Mouse (Mus musculus) midbrain, embryonic 13.5 days (tissue): ENCODE results near the gene Ube2m. TPM values are rescaled to one million over a fixed set of nuclear protein-coding genes. Genes with fewer than 3 reads are reported as not detected.
A peak's percentile ranks its signal among the peaks of the same experiment; 100 is the strongest.

Experiments used
- ATAC-seq: fragments of 200-750 bp; cut with Nextera tagmentation; 2 replicates; pipeline ENCODE4 v1.8.0; 2017; ENCODE audit warnings: mild to moderate bottlenecking, moderate TSS enrichment, moderate library complexity
- H3K27ac ChIP-seq: fragments of 300-500 bp; sonication (generic); 2 replicates; pipeline ENCODE4 v1.5.1; 2015; ENCODE audit warnings: inconsistent platforms, mild to moderate bottlenecking, moderate library complexity
- H3K27me3 ChIP-seq: fragments of 300-500 bp; sonication (generic); 2 replicates; pipeline ENCODE4 v1.6.1; 2015; ENCODE audit warnings: mild to moderate bottlenecking, inconsistent platforms
- H3K36me3 ChIP-seq: fragments of 300-500 bp; sonication (generic); 2 replicates; pipeline ENCODE4 v1.6.1; 2015; ENCODE audit warnings: mild to moderate bottlenecking, inconsistent platforms
- H3K4me1 ChIP-seq: fragments of 300-500 bp; sonication (generic); replicated peaks from 2 replicates; pipeline ENCODE4 v1.6.1; 2015; ENCODE audit warnings: inconsistent platforms
- H3K4me2 ChIP-seq: fragments of 300-500 bp; sonication (generic); replicated peaks from 2 replicates; pipeline ENCODE4 v1.6.1; 2015; ENCODE audit warnings: moderate library complexity, mild to moderate bottlenecking, inconsistent platforms
- H3K4me3 ChIP-seq: fragments of 300-500 bp; sonication (generic); replicated peaks from 2 replicates; pipeline ENCODE4 v1.5.1; 2015; ENCODE audit warnings: mild to moderate bottlenecking, inconsistent platforms
- H3K9ac ChIP-seq: fragments of 300-500 bp; sonication (generic); replicated peaks from 2 replicates; pipeline ENCODE4 v1.6.1; 2015; ENCODE audit warnings: mild to moderate bottlenecking, inconsistent platforms
- H3K9me3 ChIP-seq: fragments of 300-500 bp; sonication (generic); 2 replicates; pipeline ENCODE4 v1.6.1; 2016; ENCODE audit warnings: mild to moderate bottlenecking, inconsistent platforms
- WGBS: fragments of 180-500 bp; shearing (Covaris S2); methylation state at CpG from one replicate; pipeline ENCODE4 v1.1.7; 2015; 5-methylcytosine and 5-hydroxymethylcytosine counted together
- polyA plus RNA-seq: library from polyadenylated mRNA; unstranded; fragments of >200 nt; fragmentation: Nextera tagmentation; extraction: Ambion mirVana; gene quantifications from 2 replicates; pipeline ENCODE4 v1.2.1, GENCODE M21; 2015

Ube2m gene
- polyA plus RNA-seq, 1 experiment from 2014 or later: 91.6 TPM

GRCm38 (mm10) chr7:13043445-13044253 lies 5.6 kb upstream of the Ube2m start:
- no peaks in the 10 kb centered on the region for H3K36me3 ChIP-seq
- H3K4me3 ChIP-seq: peak overlapping the region; percentile 51
- H3K9ac ChIP-seq: peak overlapping the region; percentile 83
- H3K27me3 ChIP-seq: peaks cover 51% of the 10 kb centered on the region
- no peaks in the 10 kb centered on the region for H3K9me3 ChIP-seq
- peak overlapping the region; percentile 91 for H3K4me2 ChIP-seq
- peak; percentile 65 for ATAC-seq
- WGBS: 4% methylated on average over 88 of the region's 88 CpGs
- H3K27ac ChIP-seq: peak overlapping the region; percentile 68
- peaks cover 26% of the 10 kb centered on the region for H3K4me1 ChIP-seq

- Histone ChIP-seq H3K9ac (peak overlapping the region; percentile 83), H3K27me3 (peaks cover 51% of the 10 kb centered on the region), H3K9me3 (no peaks in the 10 kb centered on the region), H3K36me3 (no peaks in the 10 kb centered on the region), H3K4me2 (peak overlapping the region; percentile 91), H3K27ac (no peak overlapping the region), H3K4me1 (peaks cover 27% of the 10 kb centered on the region), H3K4me3 (peak overlapping the region; percentile 51)
- ATAC-seq: no peak
- WGBS: 39% methylated on average over 16 of the region's 16 CpGs
Measured at GRCm38 (mm10) chr7:13043120-13043444, 5.0 kb upstream of the Ube2m start.

- H3K27ac ChIP-seq: no peak overlapping the region
- no peak for ATAC-seq
- peaks cover 51% of the 10 kb centered on the region for H3K27me3 ChIP-seq
- H3K36me3 ChIP-seq: no peaks in the 10 kb centered on the region
- H3K9ac ChIP-seq: no peak overlapping the region
- 80% methylated on average over 6 of the region's 6 CpGs for WGBS
- H3K4me1 ChIP-seq: peaks cover 27% of the 10 kb centered on the region
- no peak overlapping the region for H3K4me3 ChIP-seq
- no peaks in the 10 kb centered on the region for H3K9me3 ChIP-seq
- H3K4me2 ChIP-seq: no peak overlapping the region
Measured at GRCm38 (mm10) chr7:13042511-13042910, 4.4 kb upstream of the Ube2m start.

- H3K27ac ChIP-seq: no peak overlapping the region
- no peaks in the 10 kb centered on the region for H3K9me3 ChIP-seq
- no peak for ATAC-seq
- no peak overlapping the region for H3K4me2 ChIP-seq
- H3K36me3 ChIP-seq: peaks cover 3% of the 10 kb centered on the region
- no peak overlapping the region for H3K9ac ChIP-seq
- WGBS: 91% methylated on average over 1 of the region's 1 CpGs
- H3K4me3 ChIP-seq: no peak overlapping the region
- peaks cover 51% of the 10 kb centered on the region for H3K27me3 ChIP-seq
- peaks cover 36% of the 10 kb centered on the region for H3K4me1 ChIP-seq
Measured at GRCm38 (mm10) chr7:13041256-13041655, 3.2 kb upstream of the Ube2m start.

GRCm38 (mm10) chr7:13039181-13039580 lies 1.1 kb upstream of the Ube2m start:
- WGBS: 93% methylated on average over 1 of the region's 1 CpGs
- no peak overlapping the region for H3K27ac ChIP-seq

GRCm38 (mm10) chr7:13038621-13039169 lies 620 bp upstream of the Ube2m start:
- ATAC-seq: no peak
- peak overlapping the region; percentile 95 for H3K9ac ChIP-seq
- H3K9me3 ChIP-seq: no peaks in the 10 kb centered on the region
- WGBS: 27% methylated on average over 15 of the region's 15 CpGs
- H3K27ac ChIP-seq: peak overlapping the region; percentile 98
- H3K36me3 ChIP-seq: peaks cover 15% of the 10 kb centered on the region
- peaks cover 30% of the 10 kb centered on the region for H3K27me3 ChIP-seq
- H3K4me3 ChIP-seq: peak overlapping the region; percentile 71
- peak overlapping the region; percentile 81 for H3K4me2 ChIP-seq
- H3K4me1 ChIP-seq: peaks cover 47% of the 10 kb centered on the region

More at GRCm38 (mm10) chr7:13039181-13039580, 1.1 kb upstream of the Ube2m start:
- peak overlapping the region; percentile 95 for H3K9ac ChIP-seq
- H3K4me2 ChIP-seq: peak overlapping the region; percentile 81
- peaks cover 15% of the 10 kb centered on the region for H3K36me3 ChIP-seq
- peaks cover 35% of the 10 kb centered on the region for H3K27me3 ChIP-seq
- peak overlapping the region; percentile 71; the same call in 1 of the 2 replicates for H3K4me3 ChIP-seq
- H3K4me1 ChIP-seq: peaks cover 47% of the 10 kb centered on the region
- no peaks in the 10 kb centered on the region for H3K9me3 ChIP-seq
- no peak for ATAC-seq

- ATAC-seq: 0 out of 2 replicates have a peak, but pooled peaks have one; percentile 4
- Histone ChIP-seq H3K27ac (peak overlapping the region; percentile 98), H3K36me3 (peaks cover 24% of the 10 kb centered on the region), H3K27me3 (peaks cover 17% of the 10 kb centered on the region), H3K4me2 (peak overlapping the region; percentile 81), H3K9ac (peak overlapping the region; percentile 95), H3K4me1 (peaks cover 50% of the 10 kb centered on the region), H3K9me3 (no peaks in the 10 kb centered on the region), H3K4me3 (peak overlapping the region; percentile 71)
- WGBS: under 1% methylated on average over 25 of the region's 33 CpGs
Measured at GRCm38 (mm10) chr7:13037366-13037765, 709 bp downstream of the Ube2m start.

GRCm38 (mm10) chr7:13036806-13037205 lies 1.3 kb downstream of the Ube2m start:
- 0 out of 2 replicates have a peak overlapping the region, but pooled peaks have one; percentile 16 for H3K27ac ChIP-seq
- peaks cover 50% of the 10 kb centered on the region for H3K4me1 ChIP-seq
- peak overlapping the region; percentile 71 for H3K4me3 ChIP-seq
- peak overlapping the region; percentile 81 for H3K4me2 ChIP-seq
- H3K36me3 ChIP-seq: peaks cover 29% of the 10 kb centered on the region
- peak overlapping the region; percentile 95 for H3K9ac ChIP-seq
- H3K27me3 ChIP-seq: peaks cover 12% of the 10 kb centered on the region
- no peak for ATAC-seq
- H3K9me3 ChIP-seq: no peaks in the 10 kb centered on the region
- 49% methylated on average over 4 of the region's 4 CpGs for WGBS

- no peak for ATAC-seq
- peak overlapping the region; percentile 91 for H3K4me2 ChIP-seq
- H3K36me3 ChIP-seq: peaks cover 44% of the 10 kb centered on the region
- H3K27ac ChIP-seq: peak overlapping the region; percentile 94
- peaks cover 50% of the 10 kb centered on the region for H3K4me1 ChIP-seq
- H3K9ac ChIP-seq: no peak overlapping the region
- WGBS: 86% methylated on average over 17 of the region's 17 CpGs
- H3K4me3 ChIP-seq: peak overlapping the region; percentile 61; the same call in 1 of the 2 replicates
- no peaks in the 10 kb centered on the region for H3K9me3 ChIP-seq
- H3K27me3 ChIP-seq: no peaks in the 10 kb centered on the region
Measured at GRCm38 (mm10) chr7:13035211-13035855, 2.7 kb downstream of the Ube2m start.

- Histone ChIP-seq H3K9me3 (no peaks in the 10 kb centered on the region), H3K27me3 (no peaks in the 10 kb centered on the region), H3K9ac (peak within 1 kb of the TSS; percentile 83), H3K4me2 (peak within 1 kb of the TSS; percentile 91), H3K4me3 (peak within 1 kb of the TSS; percentile 61), H3K27ac (peak within 1 kb of the TSS; percentile 94), H3K36me3 (peaks cover 54% of the 10 kb centered on the region), H3K4me1 (peaks cover 49% of the 10 kb centered on the region)
- ATAC-seq: peak; percentile 83
- under 1% methylated on average over 45 of the region's 45 CpGs for WGBS
Measured at GRCm38 (mm10) chr7:13034148-13034977, 3.7 kb downstream of the Ube2m start, which contains the start of gene Chmp2a. Gene Chmp2a (minus strand): TSS chr7:13034807.

GRCm38 (mm10) chr7:13033451-13034147 lies 4.5 kb downstream of the Ube2m start:
- 51% methylated on average over 13 of the region's 13 CpGs for WGBS
- H3K36me3 ChIP-seq: peaks cover 62% of the 10 kb centered on the region

More at GRCm38 (mm10) chr7:13033451-13034147, 4.5 kb downstream of the Ube2m start:
- H3K27ac ChIP-seq: peak overlapping the region; percentile 94
- H3K4me1 ChIP-seq: peaks cover 41% of the 10 kb centered on the region
- ATAC-seq: no peak
- no peaks in the 10 kb centered on the region for H3K27me3 ChIP-seq
- H3K9me3 ChIP-seq: no peaks in the 10 kb centered on the region
- H3K9ac ChIP-seq: peak overlapping the region; percentile 83
- peak overlapping the region; percentile 91 for H3K4me2 ChIP-seq
- H3K4me3 ChIP-seq: peak overlapping the region; percentile 61
